Mouse (Mus musculus) C3H10T1/2 (cell line): ENCODE data around the gene Abcf3. TPM values are rescaled to one million over a fixed set of nuclear protein-coding genes. Genes with fewer than 3 reads are reported as not detected.

Experiments
- polyA plus RNA-seq, 2 experiments: library from polyadenylated mRNA; unstranded; fragments of >200 nt; fragmentation: generic; extraction: Trizol; gene quantifications; one replicate each; pipeline ENCODE4 v1.2.1; 2012; ENCODE audit warnings: missing spikeins in 2 of 2

The Abcf3 gene
- 10 to 100 TPM; 32.1 to 35.4 TPM for polyA plus RNA-seq

GRCm38 (mm10) chr16:20548096-20548948 is at the start of gene Abcf3:
Gene Abcf3, plus strand, starts transcription at chr16:20548577.

GRCm38 (mm10) chr16:20498677-20499475 is 49.5 kb upstream of the Abcf3 start, which contains the start of gene Eif2b5:
Gene Eif2b5, plus strand, starts transcription at chr16:20498817.

GRCm38 (mm10) chr16:20516726-20517201 is 31.6 kb upstream of the Abcf3 start, which contains the start of gene Dvl3:
Gene Dvl3, plus strand, starts transcription at chr16:20516982.

GRCm38 (mm10) chr16:20535296-20536080 is 12.9 kb upstream of the Abcf3 start, which contains the start of gene Ap2m1:
Gene Ap2m1, plus strand, starts transcription at chr16:20535478.

DNA sequence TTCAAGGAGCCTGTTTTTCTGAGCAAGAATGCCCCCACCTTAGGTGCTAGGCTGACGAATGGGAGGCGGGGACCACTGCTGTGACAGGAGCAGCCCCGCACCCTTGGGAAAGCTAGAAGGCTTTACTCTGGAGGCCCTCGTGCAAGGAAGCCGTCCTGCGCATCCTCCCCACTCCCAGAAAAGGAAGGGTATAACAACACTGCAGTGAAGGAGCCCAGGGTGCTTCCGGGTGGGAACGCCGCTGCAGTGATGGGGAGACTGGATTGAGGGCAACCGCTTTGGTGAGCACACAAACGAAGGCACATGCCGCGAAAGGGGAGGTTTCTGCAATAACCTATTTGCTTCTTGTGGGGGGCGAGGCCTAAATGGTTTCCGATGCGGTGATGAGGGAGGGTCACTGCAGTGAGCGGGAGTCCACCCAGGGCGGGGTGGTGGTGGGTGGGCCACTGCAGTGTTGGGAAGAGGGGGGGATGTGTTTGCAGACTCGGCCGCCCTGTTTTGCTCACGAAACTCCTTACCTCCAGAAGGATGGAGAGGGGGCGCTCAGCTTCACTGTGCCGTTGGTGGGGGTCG is 41.1 kb downstream of the Abcf3 start, which contains the start of gene Vwa5b2:
Vwa5b2 (plus strand) TSS at position 106 of the 573 bp plus-strand sequence.

Other genes starting within 250 kb of the Abcf3 start
- gene Parl, start 246.2 kb upstream of the Abcf3 start, polyA plus RNA-seq: 10 to 100 TPM; 74.0 to 74.2 TPM
- under 1 TPM in 1 of 2 experiments, not detected in 1; 0.09 TPM for gene Cyp2ab1, start 223.2 kb upstream of the Abcf3 start, polyA plus RNA-seq
- gene Abcc5, start 122.2 kb upstream of the Abcf3 start, polyA plus RNA-seq: 10 to 100 TPM in 1 of 2 experiments, 1 to 10 TPM in 1; 5.8 to 36.2 TPM
- 100 to 1,000 TPM in 1 of 2 experiments, 10 to 100 TPM in 1; 71.0 to 162 TPM for gene Eif2b5, start 49.8 kb upstream of the Abcf3 start, polyA plus RNA-seq
- gene Dvl3, start 31.6 kb upstream of the Abcf3 start, polyA plus RNA-seq: 10 to 100 TPM in 1 of 2 experiments, 1 to 10 TPM in 1; 4.9 to 25.9 TPM
- gene Ap2m1, start 13.1 kb upstream of the Abcf3 start, polyA plus RNA-seq: 100 to 1,000 TPM; 391 to 480 TPM
- gene Vwa5b2, start 40.9 kb downstream of the Abcf3 start, polyA plus RNA-seq: under 1 TPM; 0.04 TPM
- 10 to 100 TPM; 11.0 to 40.1 TPM for gene Eef1akmt4, start 63.0 kb downstream of the Abcf3 start, polyA plus RNA-seq
- gene Gm49333, start 63.0 kb downstream of the Abcf3 start, polyA plus RNA-seq: not detected
- 10 to 100 TPM; 15.6 to 35.6 TPM for gene Alg3, start 63.2 kb downstream of the Abcf3 start, polyA plus RNA-seq
- 10 to 100 TPM; 10.8 to 15.4 TPM for gene Camk2n2, start 72.7 kb downstream of the Abcf3 start, polyA plus RNA-seq
- 1 to 10 TPM; 1.1 to 4.3 TPM for gene Ece2, start 81.3 kb downstream of the Abcf3 start, polyA plus RNA-seq
- gene Psmd2, start 103.1 kb downstream of the Abcf3 start, polyA plus RNA-seq: 100 to 1,000 TPM; 151 to 214 TPM
- 100 to 1,000 TPM; 119 to 126 TPM for gene Eif4g1, start 119.7 kb downstream of the Abcf3 start, polyA plus RNA-seq
- under 1 TPM; 0.01 to 0.08 TPM for gene Fam131a, start 144.7 kb downstream of the Abcf3 start, polyA plus RNA-seq
- gene Polr2h, start 169.1 kb downstream of the Abcf3 start, polyA plus RNA-seq: 10 to 100 TPM; 49.2 to 81.5 TPM
- 10 to 100 TPM in 1 of 2 experiments, 1 to 10 TPM in 1; 1.7 to 11.4 TPM for gene Clcn2, start 169.2 kb downstream of the Abcf3 start, polyA plus RNA-seq
- 1 to 10 TPM in 1 of 2 experiments, under 1 TPM in 1; 0.33 to 4.7 TPM for gene Chrd, start 184.6 kb downstream of the Abcf3 start, polyA plus RNA-seq
- 1 to 10 TPM in 1 of 2 experiments, under 1 TPM in 1; 0.70 to 1.2 TPM for gene Thpo, start 185.9 kb downstream of the Abcf3 start, polyA plus RNA-seq